Mouse (Mus musculus) thymus, adult 2 months (tissue): ENCODE measurements around the gene Rnf26.

Experiments
- CTCF ChIP-seq: fragments of 200-500 bp; IDR thresholded peaks from 2 replicates; pipeline ENCODE4 v1.5.1; 2012; ENCODE audit warnings: mild to moderate bottlenecking, control low read depth, low read length, moderate library complexity, borderline replicate concordance; ENCODE audit not compliant: control insufficient read depth, poor library complexity, insufficient read depth; ENCODE audit errors: extremely low read depth
- POLR2A ChIP-seq: fragments of 200-500 bp; IDR thresholded peaks from 2 replicates; pipeline ENCODE4 v1.6.1; 2012; ENCODE audit warnings: mild to moderate bottlenecking, low read length, control low read depth, moderate library complexity; ENCODE audit not compliant: control insufficient read depth, poor library complexity, insufficient read depth; ENCODE audit errors: extremely low read depth

DNA sequence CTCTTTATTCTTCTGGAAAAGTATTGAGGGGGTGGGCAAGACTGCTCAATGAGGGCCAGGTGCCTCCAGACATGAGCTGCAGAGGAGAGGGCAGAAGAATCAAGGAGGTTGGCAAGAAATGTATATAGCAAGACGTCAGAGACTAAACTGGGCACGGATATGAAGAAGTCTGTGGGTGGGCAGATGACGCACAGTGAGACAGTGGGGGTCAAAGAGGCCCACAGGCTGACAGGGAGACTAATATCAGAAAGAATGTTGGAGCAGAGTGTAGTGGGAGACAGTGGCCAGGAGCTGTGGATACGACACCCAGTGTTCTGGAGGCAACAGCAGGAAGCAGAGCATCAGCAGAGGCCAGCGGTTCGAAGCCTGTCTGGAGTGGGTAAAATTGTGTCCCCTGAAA is 54.7 kb downstream of the Rnf26 start:
- TF ChIP-seq CTCF (no peak), POLR2A (no peak)
